Mouse (Mus musculus): Measurements from ENCODE around the gene Vmn1r165. TPM values are rescaled to one million over a fixed set of nuclear protein-coding genes. Genes with fewer than 3 reads are reported as not detected.

The Vmn1r165 gene
- not detected in 2 replicates for polyA plus RNA-seq (2012; ENCODE audit: low replicate concordance)

GRCm38 (mm10) chr7:23217032-23217431, at the start of gene Vmn1r165:
Gene Vmn1r165, plus strand, starts transcription at chr7:23217332.

DNA sequence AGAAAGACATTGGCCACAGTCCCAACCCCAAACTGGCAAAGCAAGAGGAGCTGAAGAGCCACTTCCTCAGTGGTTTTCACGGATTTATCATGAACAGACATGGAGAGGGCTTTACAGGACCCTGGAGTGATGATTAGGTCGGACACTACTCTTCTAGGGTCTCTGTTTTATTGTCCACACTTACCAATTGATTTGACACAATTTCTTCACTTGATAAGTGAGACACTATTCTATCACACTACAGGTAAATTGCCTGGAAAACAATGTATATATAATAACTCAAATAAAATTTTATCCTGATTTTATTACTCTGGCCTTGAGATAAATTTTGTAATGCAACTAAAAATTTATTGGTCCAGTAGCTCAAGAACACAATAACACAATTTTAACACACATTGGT, 34.5 kb downstream of the Vmn1r165 start, which contains the start of gene Vmn1r166:
Vmn1r166 (minus strand) TSS at position 101 of the 400 bp plus-strand sequence.

Other genes with a start within 250 kb of the Vmn1r165 start
- gene Gm4214, start 232.7 kb upstream of the Vmn1r165 start, polyA plus RNA-seq (2012; ENCODE audit: low replicate concordance) = not detected in 2 replicates
- not detected in 2 replicates for gene Gm4216, start 197.4 kb upstream of the Vmn1r165 start, polyA plus RNA-seq (2012; ENCODE audit: low replicate concordance)
- gene Vmn1r163, start 161.8 kb upstream of the Vmn1r165 start, polyA plus RNA-seq (2012; ENCODE audit: low replicate concordance) = not detected in 2 replicates
- gene Gm8720, start 149.9 kb upstream of the Vmn1r165 start, polyA plus RNA-seq (2012; ENCODE audit: low replicate concordance) = not detected in 2 replicates
- gene Gm10662, start 72.9 kb upstream of the Vmn1r165 start, polyA plus RNA-seq (2012; ENCODE audit: low replicate concordance) = not detected in 2 replicates
- not detected in 2 replicates for gene Vmn1r166, start 34.4 kb downstream of the Vmn1r165 start, polyA plus RNA-seq (2012; ENCODE audit: low replicate concordance)
- not detected in 2 replicates for gene Gm6902, start 61.6 kb downstream of the Vmn1r165 start, polyA plus RNA-seq (2012; ENCODE audit: low replicate concordance)
- gene Nlrp4e, start 83.9 kb downstream of the Vmn1r165 start, polyA plus RNA-seq (2012; ENCODE audit: low replicate concordance) = not detected in 2 replicates
- gene Nlrp5, start 168.6 kb downstream of the Vmn1r165 start, polyA plus RNA-seq (2012; ENCODE audit: low replicate concordance) = not detected in 2 replicates